Mouse (Mus musculus) megakaryocyte, embryonic 14.5 days (primary cell): Measurements from ENCODE around the gene Samsn1.

Experiments used
- FLI1 ChIP-seq: IDR thresholded peaks from 2 replicates; pipeline ENCODE4 v1.6.1; 2012; ENCODE audit warnings: low read length, inconsistent platforms, mixed read lengths
- GATA1 ChIP-seq: IDR thresholded peaks from 3 replicates; pipeline ENCODE4 v1.6.1; 2012; ENCODE audit warnings: mixed read lengths, low read length, inconsistent platforms, borderline replicate concordance

DNA sequence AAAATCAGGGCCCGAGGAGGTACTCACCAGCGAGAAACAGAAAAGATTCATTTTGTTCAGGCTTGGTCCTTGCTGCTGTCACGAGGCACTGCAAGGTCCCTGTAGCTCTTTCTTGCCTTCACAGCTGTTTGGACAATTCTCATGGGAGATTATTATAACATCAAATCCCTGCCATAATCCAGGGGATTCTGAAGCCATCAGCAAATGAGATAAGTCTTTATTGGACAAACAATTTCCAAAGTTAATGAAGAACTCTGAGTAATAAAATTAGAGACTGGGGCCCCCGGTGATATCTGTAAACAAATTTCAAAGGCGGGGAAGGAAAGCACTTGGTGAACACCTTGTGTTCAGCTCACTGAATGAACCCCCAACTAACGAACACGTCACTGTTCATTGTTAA, at the start of gene Samsn1:
- TF ChIP-seq GATA1: no peak
- TF ChIP-seq FLI1: no peak
